Mouse (Mus musculus) left cerebral cortex, postnatal 25 days (tissue): ENCODE data around the gene Pon2. TPM values are rescaled to one million over a fixed set of nuclear protein-coding genes. Genes with fewer than 3 reads are reported as not detected.

Source experiments
- DNase-seq, 2 experiments: peaks; one replicate each; pipeline ENCODE4 v3.0.0; 2022; ENCODE audit warnings: low spot score in 2 of 2, mixed read lengths in 1 of 2
- intact Hi-C: fragments of 180-260 bp; cut with DNase I; formaldehyde crosslinking; loops from one replicate; pipeline ENCODE4 v1.15.1; 2025
- total RNA-seq, 2 experiments: library from RNA; stranded (reverse); gene quantifications; 2 replicates each; pipeline ENCODE4 v1.2.3; 2021

The Pon2 gene
- total RNA-seq, 2 experiments from 2014 or later, result 24.5 to 25.4 TPM

DNA sequence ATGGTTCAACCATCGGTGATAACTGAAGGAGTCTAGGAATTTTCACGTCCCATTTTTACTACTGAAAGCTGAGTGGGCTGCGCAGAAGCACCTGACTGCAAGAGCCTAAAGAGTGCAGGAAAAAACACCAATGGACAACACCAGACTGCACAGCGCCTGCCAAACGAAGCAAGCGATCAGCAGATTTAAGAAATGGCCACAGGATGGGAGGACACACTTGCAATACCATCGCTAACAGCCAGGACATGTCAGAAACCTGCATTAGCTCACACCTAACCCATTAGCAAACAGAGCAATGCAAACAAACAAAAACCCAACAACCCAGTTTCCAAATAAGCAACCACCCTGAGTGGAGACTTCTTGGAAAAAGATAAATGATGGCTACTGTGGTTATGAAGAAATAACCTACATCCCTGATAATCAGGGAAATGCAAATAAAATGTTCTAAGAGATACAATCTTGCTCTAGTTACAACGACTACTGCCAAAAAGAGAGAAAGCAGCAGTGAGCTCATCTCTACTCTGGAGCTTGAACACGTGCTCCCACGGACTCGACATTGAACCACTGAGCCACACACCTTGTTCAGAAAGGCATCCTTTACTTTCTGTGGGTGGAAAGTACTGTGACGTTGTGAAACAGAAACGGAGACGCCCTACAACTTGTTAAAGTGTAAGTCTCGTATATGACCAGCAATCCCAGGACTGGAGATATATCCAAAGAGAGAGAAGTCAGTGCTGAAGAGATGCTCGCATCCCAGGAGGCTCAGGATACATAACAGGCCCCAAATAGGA lies 3.4 kb downstream of the Pon2 start:
- no peak for DNase-seq
- intact Hi-C loops, result loop anchor here (5.0 kb wide), 1 partner anchor 87 kb away; the partner anchor contains the start of gene Asb4

DNA sequence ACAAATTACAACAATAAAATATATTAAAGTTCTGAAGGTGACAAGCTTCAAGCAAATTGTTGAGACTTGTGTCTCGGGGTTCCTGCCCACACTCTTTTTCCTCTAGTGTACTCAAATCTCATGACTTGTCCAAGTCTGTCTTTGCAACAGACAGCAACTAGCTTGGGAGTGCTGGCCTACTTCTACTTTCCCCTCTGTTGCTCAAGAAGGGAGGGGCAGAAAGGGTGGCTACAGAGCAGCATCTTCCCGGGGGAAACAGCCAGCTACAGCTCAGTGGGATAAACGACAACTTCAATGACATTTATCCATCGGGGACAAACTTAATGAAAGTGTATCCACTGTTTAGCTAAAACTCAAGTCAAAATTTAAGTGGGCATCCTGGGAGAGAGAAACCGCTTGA lies 5.4 kb downstream of the Pon2 start:
- intact Hi-C loops, result no loop called here
- no peak for DNase-seq

DNA sequence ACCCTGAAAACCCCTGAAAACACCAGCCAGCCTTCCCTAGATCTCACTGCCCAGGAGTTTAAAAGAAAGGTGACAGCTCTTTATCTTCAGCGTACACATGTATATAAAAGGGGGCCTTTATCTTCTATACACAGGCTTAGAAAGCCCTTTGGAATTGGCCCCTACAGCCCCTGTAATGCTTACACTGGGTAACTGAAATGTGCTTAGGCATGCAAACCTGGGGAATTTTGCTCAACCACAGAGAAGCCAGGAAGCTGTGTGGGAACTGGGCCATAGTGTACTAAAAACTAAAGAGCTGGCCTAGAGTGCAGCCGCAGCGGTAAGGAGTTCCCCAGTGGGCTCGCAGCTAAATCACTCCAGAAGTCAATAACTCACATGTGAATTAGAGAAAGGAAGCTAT lies 6.8 kb downstream of the Pon2 start:
- no peak for DNase-seq
- intact Hi-C loops, result no loop called here

DNA sequence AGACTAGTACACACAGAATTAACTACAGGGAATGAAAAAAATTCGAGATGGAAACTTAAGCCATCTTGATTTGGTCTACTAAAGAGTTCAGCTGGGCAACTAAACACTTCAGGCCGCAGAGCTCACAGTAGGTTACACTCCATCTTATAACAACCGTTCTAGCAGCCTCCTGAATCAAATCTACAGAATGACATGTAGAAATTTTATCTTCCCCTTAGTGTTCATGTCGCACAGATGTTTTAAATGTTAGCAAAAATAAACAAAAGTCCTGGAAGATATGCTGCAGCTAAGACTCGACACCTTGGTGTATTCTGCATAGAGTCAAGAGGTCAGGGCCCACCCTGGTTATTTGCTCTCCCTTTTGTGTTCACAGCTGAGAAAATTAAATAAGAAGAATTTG lies 10.3 kb downstream of the Pon2 start:
- no peak for DNase-seq
- intact Hi-C loops, result no loop called here

DNA sequence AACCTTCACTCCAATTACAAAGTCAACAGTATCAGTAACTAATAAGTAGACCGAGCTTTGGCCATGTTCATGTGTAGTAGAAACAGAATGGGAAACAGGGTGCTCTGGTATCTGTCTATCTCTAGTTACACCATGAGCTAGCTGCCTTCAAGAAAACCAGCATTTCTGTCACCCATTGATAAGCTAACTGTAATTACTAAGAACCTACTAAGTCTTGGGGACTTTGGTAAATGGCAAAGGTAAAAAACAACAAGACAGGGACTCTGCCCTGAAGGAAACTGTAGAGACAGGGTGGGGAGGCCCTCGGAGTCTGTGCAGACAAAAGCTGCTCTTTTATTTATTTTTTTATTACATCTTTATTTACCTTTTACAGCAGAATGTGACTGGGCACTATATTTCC lies 10.9 kb downstream of the Pon2 start:
- DNase-seq, result no peak
- intact Hi-C loops, result no loop called here

DNA sequence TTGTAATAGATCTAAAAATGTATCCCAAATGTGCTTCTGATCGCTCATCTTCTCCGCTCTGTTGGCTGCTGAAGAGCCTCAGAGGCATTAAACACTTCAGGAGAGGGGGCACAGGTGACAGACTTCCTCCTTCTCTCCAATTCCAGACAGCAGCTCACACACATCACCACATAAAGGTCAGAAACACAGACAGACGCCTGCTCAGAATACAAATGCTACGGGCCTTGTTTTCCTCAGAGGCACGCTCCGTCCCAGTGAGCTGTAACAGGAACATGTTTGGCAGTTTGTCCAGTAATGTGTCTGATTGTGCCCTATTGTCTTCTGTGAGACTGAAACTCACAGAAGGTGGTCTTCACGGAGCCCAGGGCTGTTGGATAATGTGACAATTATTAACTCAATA lies 15.8 kb downstream of the Pon2 start:
- intact Hi-C loops, result no loop called here
- no peak for DNase-seq

DNA sequence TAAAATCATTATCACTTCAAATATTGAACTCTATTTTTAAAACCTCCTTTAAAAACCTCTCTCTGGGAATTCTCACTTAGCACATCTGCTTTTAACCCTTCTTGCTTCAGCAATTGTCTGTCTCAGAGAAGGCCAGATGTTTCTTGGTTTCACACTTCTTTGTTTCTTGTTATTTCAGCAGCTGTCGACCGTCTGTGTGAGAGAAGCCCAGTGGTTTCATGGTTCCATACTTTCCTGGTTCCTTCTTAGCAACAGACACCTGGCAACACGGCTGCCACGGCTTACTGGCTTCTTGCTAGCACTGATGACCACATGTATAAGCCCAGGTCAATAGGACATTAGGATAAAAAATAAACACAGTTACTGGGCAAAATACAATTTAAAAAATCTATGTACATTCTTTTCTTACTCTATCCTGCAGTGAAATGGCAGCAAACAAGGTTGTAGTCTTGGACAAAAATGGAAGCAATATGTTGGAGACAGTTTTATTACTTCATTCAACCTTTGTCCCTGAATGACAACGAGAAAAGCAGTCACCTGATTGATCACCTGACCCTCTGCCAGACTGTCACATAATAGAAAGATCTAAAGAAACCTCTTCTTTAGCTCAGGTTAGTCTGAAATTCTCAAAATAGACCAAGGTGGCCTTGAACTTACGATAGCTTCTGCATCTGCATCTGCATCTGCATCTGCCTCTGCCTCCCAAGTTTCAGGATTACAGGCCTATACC lies 17.5 kb downstream of the Pon2 start:
- no peak for DNase-seq
- intact Hi-C loops, result no loop called here

DNA sequence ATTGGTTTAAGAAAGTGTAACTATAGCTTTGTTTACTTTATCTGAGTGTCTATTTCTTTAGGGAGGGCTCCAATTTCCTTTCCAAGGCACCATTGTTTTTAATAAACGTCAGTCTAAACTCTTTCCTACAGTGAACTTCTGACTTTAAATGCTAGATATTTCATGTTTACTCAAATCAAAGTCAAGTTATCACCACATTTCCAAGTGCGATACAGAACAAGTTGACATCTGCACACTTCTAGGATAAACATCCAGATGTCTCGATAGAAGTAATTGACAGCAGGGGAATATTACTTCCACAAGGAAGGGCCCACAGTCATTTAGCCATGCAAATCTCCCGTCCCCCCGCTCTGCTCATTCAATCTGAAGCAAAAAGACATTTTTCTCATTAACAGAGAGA lies 20.3 kb downstream of the Pon2 start:
- intact Hi-C loops, result no loop called here

DNA sequence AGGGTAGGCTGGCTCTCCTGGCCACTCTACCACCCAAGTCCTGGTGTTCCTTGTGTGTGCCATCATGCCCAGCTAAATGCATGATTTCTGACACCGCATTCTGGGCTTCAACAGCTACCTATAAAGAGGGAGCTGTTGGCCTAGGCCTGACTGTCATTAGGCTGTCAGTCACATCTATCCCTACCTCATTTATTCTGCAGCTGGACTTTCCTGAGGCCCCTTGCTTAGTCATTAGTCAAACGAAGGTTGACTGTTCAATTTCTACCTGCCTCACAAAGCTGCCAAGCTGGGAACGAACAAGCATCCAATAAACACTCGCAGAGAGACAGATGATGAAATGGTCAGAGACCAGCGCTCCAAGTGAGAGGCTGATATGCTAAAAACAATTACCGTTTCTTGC lies 28.6 kb downstream of the Pon2 start:
- intact Hi-C loops, result no loop called here

More for the DNA sequence above, 20.3 kb downstream of the Pon2 start:
- DNase-seq, result no peak

DNA sequence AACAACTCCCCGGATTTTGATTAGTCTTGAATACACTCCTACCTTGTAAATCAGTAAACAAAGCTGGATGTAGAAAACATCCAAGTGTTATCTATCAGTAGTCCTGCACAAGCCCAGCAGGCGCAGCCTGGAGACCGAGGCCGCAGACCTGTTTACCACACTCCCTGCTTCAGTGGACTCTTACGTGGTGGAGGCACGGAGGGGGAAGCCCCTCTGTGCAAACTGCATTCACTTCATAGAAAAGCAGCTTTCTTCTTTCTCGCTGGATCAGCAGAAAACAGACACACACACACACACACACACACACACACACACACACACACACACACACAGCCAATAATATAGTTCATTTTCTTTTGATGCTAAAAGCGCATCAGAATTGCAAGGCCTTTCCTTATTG lies 33.5 kb downstream of the Pon2 start:
- DNase-seq, result no peak
- intact Hi-C loops, result no loop called here

More for the DNA sequence above, 28.6 kb downstream of the Pon2 start:
- DNase-seq, result no peak

DNA sequence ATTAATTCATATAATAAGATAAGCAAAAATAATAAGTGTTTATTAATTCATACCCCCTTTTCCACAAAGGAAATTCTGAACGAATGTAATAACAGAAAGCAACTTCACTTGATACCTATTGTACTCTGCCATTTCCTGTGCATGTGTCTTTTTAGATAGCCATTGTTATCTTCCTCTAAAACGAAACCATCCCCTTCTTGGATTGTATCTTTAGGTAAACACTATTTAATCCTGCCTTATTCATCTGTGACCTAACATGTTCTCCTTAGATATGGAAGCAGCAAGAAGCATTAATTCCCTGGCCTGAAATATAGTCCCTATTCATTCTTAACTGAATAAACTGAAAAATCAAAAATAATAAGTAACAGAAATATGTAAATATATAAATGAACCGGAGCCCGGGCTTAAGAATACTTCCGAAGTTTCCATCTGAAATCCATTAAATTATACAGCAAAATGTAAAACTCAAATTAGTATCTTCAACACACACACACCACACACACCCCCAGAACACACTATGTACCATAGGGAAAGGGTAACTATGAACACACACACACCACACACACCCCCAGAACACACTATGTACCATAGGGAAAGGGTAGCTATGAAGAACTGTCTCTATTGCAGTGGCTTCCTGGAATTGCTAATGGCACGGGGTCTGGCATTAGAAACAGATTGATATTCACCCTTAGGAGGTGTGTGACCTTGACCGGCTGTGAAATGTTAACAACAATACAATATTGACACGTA lies 34.8 kb downstream of the Pon2 start:
- no peak for DNase-seq
- intact Hi-C loops, result no loop called here

DNA sequence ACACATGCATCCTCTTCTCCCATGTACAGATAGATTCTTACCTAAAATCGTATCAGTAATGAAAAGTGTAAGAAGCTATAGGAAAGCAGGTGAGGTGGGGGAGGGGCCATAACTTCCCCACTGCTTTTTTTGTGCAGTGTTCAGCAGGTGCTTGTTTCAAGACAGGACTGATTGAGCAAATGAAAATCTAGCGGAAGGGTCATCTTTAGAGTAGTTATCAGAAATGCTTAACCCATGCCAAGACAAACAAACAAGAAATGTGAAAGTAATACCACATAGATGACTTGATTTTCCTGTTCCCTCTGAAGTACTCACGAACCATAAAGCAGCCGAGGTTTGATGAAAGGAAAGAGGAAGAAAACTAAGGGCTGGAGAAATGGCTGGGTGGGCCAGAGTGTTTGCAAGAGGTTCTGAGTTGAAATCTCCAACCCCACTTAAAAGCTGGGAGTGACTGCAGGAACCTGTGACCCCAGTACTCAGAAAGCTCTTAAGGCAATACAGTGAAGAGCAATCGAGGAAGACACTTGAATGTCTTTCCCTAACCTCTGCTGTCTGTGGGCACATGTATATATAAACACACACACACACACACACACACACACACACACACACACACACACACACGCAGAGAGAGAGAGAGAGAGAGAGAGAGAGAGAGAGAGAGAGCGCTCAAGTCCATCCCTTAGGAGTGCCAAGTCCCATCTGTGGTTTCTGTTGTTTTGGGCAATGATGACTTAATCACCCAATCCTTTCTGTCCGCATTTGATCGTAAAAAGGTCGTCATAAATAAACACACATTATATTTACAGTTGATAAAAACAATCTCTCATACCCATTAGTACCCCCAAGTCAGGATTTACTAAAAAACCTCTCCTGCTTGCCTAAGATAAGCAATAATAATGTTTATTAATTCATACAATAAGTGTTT lies 35.7 kb downstream of the Pon2 start:
- DNase-seq, result no peak
- intact Hi-C loops, result no loop called here

DNA sequence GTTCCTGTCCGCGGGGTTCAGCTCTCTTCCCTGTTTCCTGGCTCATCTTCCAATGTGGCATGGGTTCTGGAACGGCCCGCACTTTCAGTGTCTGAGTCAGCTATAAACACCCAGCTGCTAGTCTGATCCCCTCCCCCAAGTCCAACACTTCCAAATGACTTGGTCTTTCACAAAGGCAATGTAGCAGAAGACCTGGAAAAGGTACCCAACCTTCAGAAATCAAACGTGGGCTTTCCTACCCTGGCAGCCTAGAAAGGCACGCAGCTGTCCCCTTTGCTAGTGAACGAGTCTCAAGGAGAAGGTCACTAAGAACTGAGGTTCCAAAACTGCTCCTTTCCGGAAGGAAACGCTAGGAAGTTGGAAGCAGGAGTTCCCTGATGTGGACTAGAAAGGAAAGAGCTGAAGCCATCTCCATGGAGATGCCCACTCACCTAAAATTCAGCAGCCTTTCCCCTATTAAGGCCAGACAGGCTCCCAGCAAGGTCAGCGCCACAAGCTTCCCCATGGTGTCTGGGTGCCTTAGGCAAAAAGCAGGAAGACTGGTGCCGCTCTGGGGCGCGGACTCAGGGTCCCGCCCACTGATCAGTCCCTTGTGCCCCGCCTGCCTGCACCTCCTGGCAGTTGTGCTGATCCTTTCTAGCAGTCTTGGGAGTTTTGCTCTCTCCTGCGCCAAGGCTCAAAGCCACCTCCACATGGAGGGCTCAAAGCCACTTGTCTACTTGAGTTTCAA lies 42.4 kb downstream of the Pon2 start, which contains the start of gene Pon3:
Pon3 (minus strand) TSS at position 565 of the 730 bp plus-strand sequence.
- peak; percentile 6 for DNase-seq
- intact Hi-C loops, result loop anchor here (5.0 kb wide), 1 partner anchor 126 kb away; the partner anchor contains the start of gene Asb4

DNA sequence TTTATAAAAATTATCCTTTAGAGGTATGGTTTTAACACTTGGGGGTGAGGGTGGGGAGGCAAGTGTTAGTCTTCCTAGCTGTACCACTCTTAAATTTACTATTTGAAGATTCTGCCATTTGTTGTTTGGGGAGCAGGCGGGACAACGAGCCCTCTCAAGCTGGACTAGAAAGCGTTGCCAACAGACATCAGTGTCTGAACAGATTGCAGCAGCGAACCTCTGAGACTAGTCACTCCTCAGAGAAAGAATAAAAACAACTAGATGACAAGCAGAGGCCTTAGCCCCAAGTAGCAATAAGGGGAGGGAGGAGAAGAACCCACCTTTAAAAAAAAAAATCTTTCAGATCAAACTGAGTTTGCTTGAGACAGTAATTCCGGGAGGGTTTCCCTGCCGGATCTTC lies 43.0 kb downstream of the Pon2 start:
- intact Hi-C loops, result loop anchor here (5.0 kb wide), 1 partner anchor 127 kb away; the partner anchor contains the start of gene Asb4
- no peak for DNase-seq

DNA sequence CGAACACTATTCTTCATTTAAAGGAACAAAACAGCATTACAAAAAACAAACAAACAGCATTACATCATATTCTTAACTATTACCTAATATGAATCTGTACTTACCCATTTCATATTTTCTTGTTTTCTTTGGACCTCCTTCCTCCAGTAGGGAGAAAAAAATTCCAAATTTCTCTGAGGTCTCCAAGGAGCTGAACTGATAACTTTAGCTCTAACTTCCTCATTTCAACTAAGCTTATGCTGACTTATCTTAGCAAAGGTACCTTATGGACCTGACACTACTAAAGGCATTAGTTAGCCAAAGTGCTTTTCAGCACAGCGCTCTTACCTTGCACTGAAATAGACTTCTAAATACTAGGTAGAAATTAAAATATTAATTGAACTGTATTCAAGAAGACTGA lies 43.4 kb downstream of the Pon2 start:
- no peak for DNase-seq
- intact Hi-C loops, result loop anchor here (5.0 kb wide), 1 partner anchor 127 kb away; the partner anchor contains the start of gene Asb4

DNA sequence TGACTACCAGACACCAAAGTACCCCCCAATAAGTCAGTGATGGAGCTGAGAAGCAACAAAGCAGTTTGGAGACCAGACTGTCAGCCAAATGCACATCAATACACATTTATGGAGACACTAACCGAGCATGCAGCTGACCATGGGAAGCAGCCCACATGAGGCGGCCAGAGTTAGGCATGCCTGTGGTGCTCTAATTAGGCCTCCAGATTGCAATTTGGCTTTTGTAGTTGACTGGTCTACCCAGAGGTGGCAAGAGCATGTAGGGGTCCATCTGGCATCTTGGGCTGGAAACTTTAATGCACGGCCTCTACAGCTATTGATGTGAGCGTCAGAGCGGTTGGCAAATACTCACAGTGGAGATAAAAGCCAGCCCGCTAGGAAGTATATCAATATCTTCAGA lies 52.3 kb downstream of the Pon2 start:
- no peak for DNase-seq
- intact Hi-C loops, result no loop called here

DNA sequence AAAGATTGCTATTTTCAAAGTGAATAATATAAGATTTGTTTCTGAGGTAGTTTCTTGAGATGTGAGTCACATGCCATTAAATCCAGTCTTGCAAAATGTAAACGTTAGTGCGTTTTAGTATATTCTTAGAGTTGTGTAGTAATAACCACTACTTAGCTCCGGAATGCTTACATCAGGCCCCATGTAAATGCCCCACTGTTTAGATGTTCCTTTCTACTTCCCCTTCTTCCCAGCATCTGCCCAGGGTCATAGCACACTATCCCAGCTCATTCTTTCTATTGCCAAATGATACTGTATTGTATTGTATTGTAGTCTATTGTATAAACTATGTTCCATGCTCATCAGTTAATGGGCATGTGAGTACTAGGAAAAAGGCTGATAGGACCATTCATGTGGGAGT lies 59.5 kb downstream of the Pon2 start:
- no peak for DNase-seq
- intact Hi-C loops, result no loop called here

DNA sequence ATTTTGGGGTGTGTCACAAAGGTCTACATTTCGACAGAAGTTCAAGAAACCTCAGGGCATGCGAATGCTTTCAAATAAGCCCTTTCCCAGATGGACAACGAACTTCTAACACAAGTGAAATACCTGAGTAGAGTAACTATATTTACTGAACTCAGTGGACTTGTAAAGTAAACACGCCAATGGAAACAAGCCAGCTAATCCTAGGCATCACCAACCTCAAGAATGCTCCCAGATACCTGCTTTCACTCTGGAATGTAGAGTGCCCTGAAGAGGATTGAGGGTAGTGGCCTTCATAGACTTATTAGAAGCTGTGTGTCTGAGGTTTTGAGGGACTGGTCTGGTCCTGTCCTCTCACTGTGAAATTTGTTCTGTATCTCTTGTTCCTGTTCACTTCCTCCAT lies 60.7 kb downstream of the Pon2 start:
- intact Hi-C loops, result no loop called here
- no peak for DNase-seq
